Mouse (Mus musculus) forebrain, embryonic 14.5 days (tissue): Measurements from ENCODE around the gene Krt17. TPM values are rescaled to one million over a fixed set of nuclear protein-coding genes. Genes with fewer than 3 reads are reported as not detected.

Experiments used
- ATAC-seq: fragments of 200-750 bp; cut with Nextera tagmentation; 2 replicates; pipeline ENCODE4 v1.8.0; 2017; ENCODE audit warnings: mild to moderate bottlenecking, moderate library complexity
- DNase-seq: peaks from one replicate; pipeline ENCODE4 v3.0.0-alpha.2; 2015; ENCODE audit warnings: low spot score
- H3K27ac ChIP-seq: fragments of 300-500 bp; sonication (generic); 2 replicates; pipeline ENCODE4 v1.5.1; 2014; ENCODE audit warnings: low read depth, mild to moderate bottlenecking, control low read depth, low read length, moderate library complexity
- H3K27me3 ChIP-seq: fragments of 300-500 bp; sonication (generic); replicated peaks from 2 replicates; pipeline ENCODE4 v1.6.1; 2014; ENCODE audit warnings: low read length, control low read depth, mixed read lengths; ENCODE audit not compliant: control insufficient read depth, insufficient read depth
- H3K36me3 ChIP-seq: fragments of 300-500 bp; sonication (generic); 2 replicates; pipeline ENCODE4 v1.6.1; 2014; ENCODE audit warnings: low read length, control low read depth; ENCODE audit not compliant: control insufficient read depth, insufficient read depth
- H3K4me1 ChIP-seq: fragments of 300-500 bp; sonication (generic); 2 replicates; pipeline ENCODE4 v1.6.1; 2014; ENCODE audit warnings: antibody characterized with exemption, low read length, control low read depth; ENCODE audit not compliant: control insufficient read depth, insufficient read depth
- H3K4me2 ChIP-seq: fragments of 300-500 bp; sonication (generic); 2 replicates; pipeline ENCODE4 v1.6.1; 2014; ENCODE audit warnings: mild to moderate bottlenecking, control low read depth, low read length
- H3K4me3 ChIP-seq: fragments of 300-500 bp; sonication (generic); 2 replicates; pipeline ENCODE4 v1.5.1; 2014; ENCODE audit warnings: low read depth, low read length, control low read depth
- H3K9ac ChIP-seq: fragments of 300-500 bp; sonication (generic); 2 replicates; pipeline ENCODE4 v1.6.1; 2014; ENCODE audit warnings: mild to moderate bottlenecking, low read length, control low read depth, moderate library complexity
- H3K9me3 ChIP-seq: fragments of 300-500 bp; sonication (generic); replicated peaks from 2 replicates; pipeline ENCODE4 v1.6.1; 2016; ENCODE audit warnings: low read length, control low read depth, mixed read lengths; ENCODE audit not compliant: control insufficient read depth
- WGBS: fragments of 180-500 bp; shearing (Covaris S2); extraction: QIAGEN DNeasy Blood & Tissue Kit; methylation state at CpG from one replicate; pipeline ENCODE4 v1.1.7; 2014; 5-methylcytosine and 5-hydroxymethylcytosine counted together
- polyA plus RNA-seq: library from polyadenylated mRNA; unstranded; fragments of >200 nt; fragmentation: Nextera tagmentation; extraction: Ambion mirVana; gene quantifications from 2 replicates; pipeline ENCODE4 v1.2.1, GENCODE M21; 2014

Gene Krt17
- polyA plus RNA-seq, 1 experiment from 2014 or later, result 0.14 TPM

- Histone ChIP-seq H3K4me3 (no peak overlapping the region), H3K4me1 (no peaks in the 10 kb centered on the region; the same call in 1 of the 2 replicates), H3K27ac (no peak overlapping the region), H3K36me3 (no peaks in the 10 kb centered on the region), H3K27me3 (no peaks in the 10 kb centered on the region), H3K9me3 (no peaks in the 10 kb centered on the region), H3K9ac (no peak overlapping the region), H3K4me2 (no peak overlapping the region)
- no peak for DNase-seq
- WGBS, result 15% methylated on average over 5 of the region's 5 CpGs
- 0 out of 2 replicates have a peak, but pooled peaks have one; percentile 27 for ATAC-seq
Measured at GRCm38 (mm10) chr11:100290235-100290634, 29.4 kb upstream of the Krt17 start.

- no peak overlapping the region for H3K4me2 ChIP-seq
- 89% methylated on average over 6 of the region's 6 CpGs for WGBS
- no peaks in the 10 kb centered on the region for H3K36me3 ChIP-seq
Measured at GRCm38 (mm10) chr11:100288942-100289341, 28.1 kb upstream of the Krt17 start.

GRCm38 (mm10) chr11:100287024-100287423 lies 26.2 kb upstream of the Krt17 start:
- no peak for DNase-seq
- H3K9ac ChIP-seq, result no peak overlapping the region
- no peaks in the 10 kb centered on the region for H3K9me3 ChIP-seq
- no peaks in the 10 kb centered on the region for H3K27me3 ChIP-seq
- WGBS, result 28% methylated on average over 10 of the region's 10 CpGs
- H3K4me1 ChIP-seq, result no peaks in the 10 kb centered on the region
- ATAC-seq, result no peak
- no peak overlapping the region for H3K27ac ChIP-seq
- no peak overlapping the region for H3K4me3 ChIP-seq
- H3K36me3 ChIP-seq, result no peaks in the 10 kb centered on the region
- no peak overlapping the region for H3K4me2 ChIP-seq

More at GRCm38 (mm10) chr11:100288942-100289341, 28.1 kb upstream of the Krt17 start:
- Histone ChIP-seq H3K9ac (no peak overlapping the region), H3K27me3 (no peaks in the 10 kb centered on the region), H3K9me3 (no peaks in the 10 kb centered on the region), H3K4me3 (no peak overlapping the region), H3K27ac (no peak overlapping the region), H3K4me1 (no peaks in the 10 kb centered on the region; the same call in 1 of the 2 replicates)
- DNase-seq (no peak), ATAC-seq (no peak)

- ATAC-seq, result no peak
- Histone ChIP-seq H3K27me3 (no peaks in the 10 kb centered on the region), H3K36me3 (no peaks in the 10 kb centered on the region), H3K4me1 (no peaks in the 10 kb centered on the region), H3K27ac (no peak overlapping the region), H3K9me3 (no peaks in the 10 kb centered on the region), H3K4me3 (no peak overlapping the region), H3K9ac (no peak overlapping the region), H3K4me2 (no peak overlapping the region)
- WGBS, result 81% methylated on average over 4 of the region's 4 CpGs
- no peak for DNase-seq
Measured at GRCm38 (mm10) chr11:100284988-100285387, 24.2 kb upstream of the Krt17 start.

- ATAC-seq (peak; percentile 56), DNase-seq (peak; percentile 81)
- Histone ChIP-seq H3K9me3 (no peaks in the 10 kb centered on the region), H3K9ac (no peak overlapping the region), H3K4me1 (no peaks in the 10 kb centered on the region), H3K4me2 (no peak overlapping the region), H3K27ac (no peak overlapping the region), H3K36me3 (no peaks in the 10 kb centered on the region), H3K27me3 (no peaks in the 10 kb centered on the region), H3K4me3 (no peak overlapping the region)
- 23% methylated on average over 10 of the region's 10 CpGs for WGBS
Measured at GRCm38 (mm10) chr11:100282549-100282948, 21.7 kb upstream of the Krt17 start.

GRCm38 (mm10) chr11:100281596-100282544 lies 21.0 kb upstream of the Krt17 start:
- no peak overlapping the region for H3K4me3 ChIP-seq
- WGBS, result 16% methylated on average over 11 of the region's 11 CpGs
- H3K9me3 ChIP-seq, result no peaks in the 10 kb centered on the region
- no peaks in the 10 kb centered on the region for H3K4me1 ChIP-seq
- ATAC-seq (peak; percentile 73), DNase-seq (peak; percentile 94)
- no peak overlapping the region for H3K27ac ChIP-seq
- H3K36me3 ChIP-seq, result no peaks in the 10 kb centered on the region
- H3K4me2 ChIP-seq, result no peak overlapping the region
- no peaks in the 10 kb centered on the region for H3K27me3 ChIP-seq
- H3K9ac ChIP-seq, result no peak overlapping the region

- 70% methylated on average over 5 of the region's 5 CpGs for WGBS
- DNase-seq, result no peak
- Histone ChIP-seq H3K9me3 (no peaks in the 10 kb centered on the region), H3K4me2 (no peak overlapping the region), H3K4me3 (no peak overlapping the region), H3K36me3 (no peaks in the 10 kb centered on the region), H3K4me1 (no peaks in the 10 kb centered on the region), H3K9ac (no peak overlapping the region), H3K27ac (no peak overlapping the region), H3K27me3 (no peaks in the 10 kb centered on the region)
- no peak for ATAC-seq
Measured at GRCm38 (mm10) chr11:100278759-100279158, 17.9 kb upstream of the Krt17 start.

- no peak for DNase-seq
- H3K36me3 ChIP-seq, result no peaks in the 10 kb centered on the region
- no peak overlapping the region for H3K4me3 ChIP-seq
- H3K4me1 ChIP-seq, result no peaks in the 10 kb centered on the region
- no peaks in the 10 kb centered on the region for H3K9me3 ChIP-seq
- no peak overlapping the region for H3K4me2 ChIP-seq
- H3K9ac ChIP-seq, result no peak overlapping the region
- H3K27ac ChIP-seq, result no peak overlapping the region
- no peaks in the 10 kb centered on the region for H3K27me3 ChIP-seq
- WGBS, result 71% methylated on average over 15 of the region's 15 CpGs
- no peak for ATAC-seq
Measured at GRCm38 (mm10) chr11:100277726-100278480, 17.1 kb upstream of the Krt17 start.
